Mouse (Mus musculus) cerebellum, postnatal 14 days (tissue): ENCODE results near the gene Gm9639.
A peak's percentile ranks its signal among the peaks of the same experiment; 100 is the strongest.
"Not testable (repeated sequence)": the region's sequence is repeated elsewhere in the genome, so short reads cannot be mapped to it uniquely, and the experiment has no call there.

Experiments
- DNase-seq, 2 experiments: peaks; one replicate each; pipeline ENCODE4 v3.0.0; 2021; ENCODE audit warnings: mixed read lengths in 2 of 2

The Gm9639 gene

GRCm38 (mm10) chr10:77752312-77752711, 42.6 kb downstream of the Gm9639 start:
- not testable (repeated sequence) for DNase-seq

- DNase-seq, result not testable (repeated sequence)
Measured at GRCm38 (mm10) chr10:77751254-77751653, 43.6 kb downstream of the Gm9639 start, which contains the start of gene Gm9736. Gene Gm9736 (minus strand): TSS chr10:77751354.

- peak; percentile 41 to 52 for DNase-seq
Measured at GRCm38 (mm10) chr10:77750686-77751085, 44.2 kb downstream of the Gm9639 start.
